ENCODE assay signal across 8 mouse cellular contexts in genomic region chr5:93265801-93266580, GRCm38 (mm10). TPM values are rescaled to one million over a fixed set of nuclear protein-coding genes. Genes with fewer than 3 reads are reported as not detected.
DNase-seq lines count a peak whose midpoint lies in the region; ATAC-seq and TF ChIP-seq lines count a peak whose summit lies in the region.

No protein-coding gene starts in this region.

- DNase-seq in 3T3-L1 (ENCODE audit: low read depth, low spot score) = peak; percentile 41
- peak; percentile 27 for DNase-seq in Patski (ENCODE audit: low read depth, low spot score)
- no peak for DNase-seq in heart, postnatal 0 days (ENCODE audit: low spot score)
- DNase-seq in cerebellum, adult 8-10 months = no peak
- no peak for DNase-seq in layer of hippocampus, postnatal 36 days
- DNase-seq in adrenal gland, postnatal 36 days = no peak

- peak overlapping the region; percentile 74 for H3K27ac ChIP-seq in heart, postnatal 0 days (ENCODE audit: low read depth)
- peak overlapping the region; percentile 89 for H3K27ac ChIP-seq in limb, embryonic 12.5 days
- no peak overlapping the region for H3K27ac ChIP-seq in neural tube, embryonic 12.5 days

- ATAC-seq in Patski = peak; percentile 10
- ATAC-seq in heart, postnatal 0 days (ENCODE audit: insufficient read depth, low read depth) = no peak
- no peak for ATAC-seq in limb, embryonic 12.5 days (ENCODE audit: insufficient number of reproducible peaks, insufficient read depth, low FRiP score, low TSS enrichment, low read depth)
- no peak for ATAC-seq in neural tube, embryonic 12.5 days (ENCODE audit: low FRiP score, low read depth)

- H3K27me3 ChIP-seq in Patski = no peaks in the 10 kb centered on the region
- H3K27me3 ChIP-seq in heart, postnatal 0 days (ENCODE audit: control insufficient read depth, insufficient read depth, low read length) = no peaks in the 10 kb centered on the region
- no peaks in the 10 kb centered on the region for H3K27me3 ChIP-seq in limb, embryonic 12.5 days
- no peaks in the 10 kb centered on the region for H3K27me3 ChIP-seq in neural tube, embryonic 12.5 days (replicated peaks)

- WGBS in heart, postnatal 0 days = 62% methylated on average over 13 of the region's 13 CpGs
- WGBS in limb, embryonic 12.5 days = 53% methylated on average over 13 of the region's 13 CpGs
- 73% methylated on average over 13 of the region's 13 CpGs for WGBS in neural tube, embryonic 12.5 days

- H3K4me3 ChIP-seq in heart, postnatal 0 days (ENCODE audit: low read depth, low read length) = peak overlapping the region; percentile 97
- H3K4me3 ChIP-seq in limb, embryonic 12.5 days (replicated peaks) = peak overlapping the region; percentile 89
- no peak overlapping the region for H3K4me3 ChIP-seq in neural tube, embryonic 12.5 days

- H3K4me1 ChIP-seq in heart, postnatal 0 days (ENCODE audit: control insufficient read depth, insufficient read depth) = peaks cover 13% of the 10 kb centered on the region
- peaks cover 22% of the 10 kb centered on the region for H3K4me1 ChIP-seq in limb, embryonic 12.5 days (replicated peaks)
- peaks cover 13% of the 10 kb centered on the region for H3K4me1 ChIP-seq in neural tube, embryonic 12.5 days

- in situ Hi-C loops in Patski (cut with MboI; ENCODE audit: low pct_unique_long_range_greater_than_20kb) = loop anchor here (5.0 to 10.0 kb wide), 4 partner anchors 59 to 581 kb away; partner anchors contain the start of genes 2010109A12Rik, Ccni, Sept11 and Shroom3

- no peak for TF ChIP-seq CTCF in Patski (IDR thresholded peaks at IDR 0.05)
- no peak for TF ChIP-seq CTCF in heart, postnatal 0 days (IDR thresholded peaks at IDR 0.05; ENCODE audit: low read depth)

- H3K36me3 ChIP-seq in heart, postnatal 0 days (replicated peaks; ENCODE audit: control insufficient read depth, insufficient read depth, low read length) = peaks cover 11% of the 10 kb centered on the region
- peaks cover 10% of the 10 kb centered on the region for H3K36me3 ChIP-seq in limb, embryonic 12.5 days
- H3K36me3 ChIP-seq in neural tube, embryonic 12.5 days = peaks cover 13% of the 10 kb centered on the region

- no peak for TF ChIP-seq EP300 in heart, postnatal 0 days (IDR thresholded peaks at IDR 0.05; ENCODE audit: low read depth)

- H3K9me3 ChIP-seq in heart, postnatal 0 days (replicated peaks; ENCODE audit: control insufficient read depth, low read length) = no peaks in the 10 kb centered on the region
- H3K9me3 ChIP-seq in limb, embryonic 12.5 days = no peaks in the 10 kb centered on the region
- H3K9me3 ChIP-seq in neural tube, embryonic 12.5 days = no peaks in the 10 kb centered on the region

- POLR2A ChIA-PET in Patski (lab: Charles Lee) = interaction anchor here (0.6 to 2.5 kb wide), 7 partner anchors 26 to 311 kb away, joined by 3 to 12 read pairs (median 4); partner anchors contain the start of genes 2010109A12Rik and Ccni

- CTCF ChIA-PET in Patski (lab: Charles Lee) = interaction anchor here (0.7 to 2.3 kb wide), 12 partner anchors 9 to 88 kb away, joined by 3 to 7 read pairs (median 4); no protein-coding TSS in a partner anchor

- H3K4me2 ChIP-seq in heart, postnatal 0 days (ENCODE audit: low read depth, low read length) = peak overlapping the region; percentile 82
- H3K4me2 ChIP-seq in limb, embryonic 12.5 days = peak overlapping the region; percentile 70
- H3K4me2 ChIP-seq in neural tube, embryonic 12.5 days (replicated peaks) = peak overlapping the region; percentile 60

- peak overlapping the region; percentile 18; the same call in 1 of the 2 replicates for H3K9ac ChIP-seq in heart, postnatal 0 days (replicated peaks; ENCODE audit: low read depth, low read length)
- H3K9ac ChIP-seq in limb, embryonic 12.5 days (replicated peaks) = peak overlapping the region; percentile 42; the same call in 1 of the 2 replicates
- no peak overlapping the region for H3K9ac ChIP-seq in neural tube, embryonic 12.5 days

RNA-seq across cellular contexts. Expression of gene Ccng2, which starts 1.1 kb away (rescaled TPM):
- polyA plus RNA-seq in Patski (2021) = 53.8 TPM
- 37.9 and 68.2 TPM in 2 replicates for total RNA-seq in heart, postnatal 0 days (2014; rRNA removed; ENCODE audit: low replicate concordance)
- 20.2 and 31.6 TPM in 2 replicates for polyA plus RNA-seq in heart, postnatal 0 days (2015; fragmentation: Nextera tagmentation; extraction: Ambion mirVana)
- polyA plus RNA-seq in limb, embryonic 12.5 days (2016; fragmentation: Nextera tagmentation; extraction: Ambion mirVana) = 109 and 114 TPM in 2 replicates
- 133 and 136 TPM in 2 replicates for polyA plus RNA-seq in neural tube, embryonic 12.5 days (2016; fragmentation: Nextera tagmentation; extraction: Ambion mirVana)
- total RNA-seq in layer of hippocampus, postnatal 36 days (2021) = 10 to 100 TPM; 49.1 to 54.8 TPM
- total RNA-seq in adrenal gland, postnatal 36 days (2021) = 10 to 100 TPM; 23.4 to 32.6 TPM

RNA-seq across cellular contexts. Expression of gene 2010109A12Rik, which starts 59.7 kb away (rescaled TPM):
- 0.17 TPM for polyA plus RNA-seq in Patski (2021)
- total RNA-seq in heart, postnatal 0 days (2014; rRNA removed; ENCODE audit: low replicate concordance) = not detected in 2 replicates
- polyA plus RNA-seq in heart, postnatal 0 days (2015; fragmentation: Nextera tagmentation; extraction: Ambion mirVana) = 1.7 and 1.9 TPM in 2 replicates
- polyA plus RNA-seq in limb, embryonic 12.5 days (2016; fragmentation: Nextera tagmentation; extraction: Ambion mirVana) = 2.1 and 2.8 TPM in 2 replicates
- polyA plus RNA-seq in neural tube, embryonic 12.5 days (2016; fragmentation: Nextera tagmentation; extraction: Ambion mirVana) = 1.2 and 2.0 TPM in 2 replicates
- 1 to 10 TPM; 1.9 to 2.4 TPM for total RNA-seq in layer of hippocampus, postnatal 36 days (2021)
- total RNA-seq in adrenal gland, postnatal 36 days (2021) = 1 to 10 TPM in 1 of 2 experiments, under 1 TPM in 1; 0.86 to 1.5 TPM

RNA-seq across cellular contexts. Expression of gene Ccni, which starts 59.7 kb away (rescaled TPM):
- polyA plus RNA-seq in Patski (2021) = 239 TPM
- total RNA-seq in heart, postnatal 0 days (2014; rRNA removed; ENCODE audit: low replicate concordance) = 203 and 210 TPM in 2 replicates
- polyA plus RNA-seq in heart, postnatal 0 days (2015; fragmentation: Nextera tagmentation; extraction: Ambion mirVana) = 87.2 and 87.5 TPM in 2 replicates
- polyA plus RNA-seq in limb, embryonic 12.5 days (2016; fragmentation: Nextera tagmentation; extraction: Ambion mirVana) = 150 and 153 TPM in 2 replicates
- 143 and 165 TPM in 2 replicates for polyA plus RNA-seq in neural tube, embryonic 12.5 days (2016; fragmentation: Nextera tagmentation; extraction: Ambion mirVana)
- total RNA-seq in layer of hippocampus, postnatal 36 days (2021) = 100 to 1,000 TPM; 261 to 273 TPM
- total RNA-seq in adrenal gland, postnatal 36 days (2021) = 100 to 1,000 TPM; 213 to 239 TPM

Comparison
In these comparisons a context has a peak if more than half of its experiments do, and no peak if none do; other contexts are left out.
1. DNase-seq: peak in 3T3-L1 (single experiment) and Patski (single experiment); none in heart, postnatal 0 days (single experiment), cerebellum, adult 8-10 months (single experiment), layer of hippocampus, postnatal 36 days (0 of 2) and adrenal gland, postnatal 36 days (0 of 2).
2. Peak in every context shown above with its lines, with median percentiles within 50 percentile points of each other: H3K4me2 ChIP-seq.